Mouse (Mus musculus) limb, embryonic 12.5 days (tissue): ENCODE measurements at regions not wholly inside any gene's neighbourhood (a gene's known extent, or its start where the extent isn't known, plus 50 kb on each side); places are given as distances from the start of the nearest gene placed in this dataset.
A peak's percentile ranks its signal among the peaks of the same experiment; 100 is the strongest.

Source experiments
- ATAC-seq: fragments of 200-750 bp; cut with Nextera tagmentation; 2 replicates; pipeline ENCODE4 v1.8.0; 2017; ENCODE audit warnings: low read depth, moderate TSS enrichment; ENCODE audit not compliant: insufficient number of reproducible peaks, insufficient read depth, low FRiP score, low TSS enrichment
- H3K27ac ChIP-seq: fragments of 300-500 bp; sonication (generic); 2 replicates; pipeline ENCODE4 v1.5.1; 2016; ENCODE audit warnings: mild to moderate bottlenecking, moderate library complexity
- H3K27me3 ChIP-seq: fragments of 300-500 bp; sonication (generic); 2 replicates; pipeline ENCODE4 v1.6.1; 2016; ENCODE audit warnings: mild to moderate bottlenecking, moderate library complexity
- H3K36me3 ChIP-seq: fragments of 300-500 bp; sonication (generic); 2 replicates; pipeline ENCODE4 v1.6.1; 2016; ENCODE audit warnings: mild to moderate bottlenecking, moderate library complexity
- H3K4me1 ChIP-seq: fragments of 300-500 bp; sonication (generic); replicated peaks from 2 replicates; pipeline ENCODE4 v1.6.1; 2016
- H3K4me2 ChIP-seq: fragments of 300-500 bp; sonication (generic); 2 replicates; pipeline ENCODE4 v1.6.1; 2016; ENCODE audit warnings: mild to moderate bottlenecking, moderate library complexity
- H3K4me3 ChIP-seq: fragments of 300-500 bp; sonication (generic); replicated peaks from 2 replicates; pipeline ENCODE4 v1.5.1; 2016; ENCODE audit warnings: mild to moderate bottlenecking
- H3K9ac ChIP-seq: fragments of 300-500 bp; sonication (generic); replicated peaks from 2 replicates; pipeline ENCODE4 v1.6.1; 2016; ENCODE audit warnings: mild to moderate bottlenecking, moderate library complexity
- H3K9me3 ChIP-seq: fragments of 300-500 bp; sonication (generic); 2 replicates; pipeline ENCODE4 v1.6.1; 2016; ENCODE audit warnings: mild to moderate bottlenecking, moderate library complexity
- WGBS: fragments of 180-500 bp; shearing (Covaris S2); methylation state at CpG from one replicate; pipeline ENCODE4 v1.1.7; 2016; 5-methylcytosine and 5-hydroxymethylcytosine counted together

DNA sequence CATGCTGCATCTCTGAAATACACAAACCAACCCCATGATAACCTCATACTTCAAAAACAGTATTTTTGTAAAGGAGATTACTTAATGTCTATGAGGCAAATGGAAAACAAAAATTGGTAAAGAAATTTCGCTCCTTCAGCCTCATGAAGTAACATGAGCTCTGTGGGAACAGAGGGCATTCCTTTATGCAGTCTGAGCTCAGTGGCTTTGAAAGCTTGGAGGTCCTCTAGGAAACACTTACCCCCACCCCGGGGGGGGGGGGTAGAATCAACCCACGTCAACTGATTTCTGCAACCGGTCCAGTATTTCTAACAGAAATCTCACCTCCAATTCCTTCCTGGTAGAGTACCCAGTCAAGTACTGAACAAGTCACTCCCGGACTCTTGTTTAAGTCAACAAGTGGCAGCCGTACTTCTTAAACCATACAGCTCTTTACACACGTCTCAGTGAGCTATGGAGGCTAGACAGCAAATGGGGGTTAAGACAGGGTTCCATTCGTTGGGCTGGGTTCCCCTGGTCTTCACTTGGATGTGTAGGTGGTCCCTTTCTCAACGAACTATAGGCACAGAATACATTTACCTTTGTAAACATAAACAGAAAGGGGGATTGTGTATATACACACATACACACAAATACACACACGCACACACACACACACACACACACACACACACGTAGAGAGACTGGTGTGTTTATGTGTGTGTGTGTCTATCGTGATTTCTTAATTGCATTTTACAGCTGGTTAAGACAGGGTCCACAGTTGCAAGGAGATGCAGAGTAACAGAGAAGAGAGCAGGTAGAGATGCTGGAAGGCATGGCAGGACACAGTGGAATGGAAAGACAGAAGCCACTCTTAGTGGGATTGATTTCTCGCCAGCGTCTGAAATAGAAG, 63.6 kb upstream of the Otx2 start:
- 71% methylated on average over 14 of the region's 14 CpGs for WGBS
- no peaks in the 10 kb centered on the region for H3K27me3 ChIP-seq
- no peak overlapping the region for H3K27ac ChIP-seq
- no peak overlapping the region for H3K4me2 ChIP-seq
- no peaks in the 10 kb centered on the region for H3K36me3 ChIP-seq
- no peak overlapping the region for H3K9ac ChIP-seq
- no peak overlapping the region for H3K4me3 ChIP-seq
- no peaks in the 10 kb centered on the region for H3K9me3 ChIP-seq
- ATAC-seq: 0 out of 2 replicates have a peak, but pooled peaks have one; percentile 59
- H3K4me1 ChIP-seq: no peaks in the 10 kb centered on the region

DNA sequence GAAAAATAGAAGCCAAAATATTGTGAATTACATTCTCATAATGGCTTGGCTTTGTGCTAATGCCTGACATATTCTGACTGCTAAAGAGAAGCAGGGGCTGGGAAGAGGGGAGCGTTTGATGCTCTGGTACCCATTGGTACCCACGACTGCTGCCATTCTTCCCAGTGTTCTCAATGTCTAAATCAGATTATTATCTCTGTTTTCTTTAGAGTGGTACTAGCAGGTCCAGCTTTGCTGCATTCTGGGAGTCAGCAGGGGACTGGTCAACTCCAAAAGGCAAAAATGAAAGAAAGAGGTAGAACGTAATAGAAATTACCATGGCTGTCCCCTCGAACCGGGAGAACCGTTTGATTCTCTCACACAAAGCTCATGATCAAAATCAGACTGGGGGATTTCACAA, 62.6 kb upstream of the Otx2 start:
- 88% methylated on average over 6 of the region's 6 CpGs for WGBS
- H3K9me3 ChIP-seq: no peaks in the 10 kb centered on the region
- no peak for ATAC-seq

DNA sequence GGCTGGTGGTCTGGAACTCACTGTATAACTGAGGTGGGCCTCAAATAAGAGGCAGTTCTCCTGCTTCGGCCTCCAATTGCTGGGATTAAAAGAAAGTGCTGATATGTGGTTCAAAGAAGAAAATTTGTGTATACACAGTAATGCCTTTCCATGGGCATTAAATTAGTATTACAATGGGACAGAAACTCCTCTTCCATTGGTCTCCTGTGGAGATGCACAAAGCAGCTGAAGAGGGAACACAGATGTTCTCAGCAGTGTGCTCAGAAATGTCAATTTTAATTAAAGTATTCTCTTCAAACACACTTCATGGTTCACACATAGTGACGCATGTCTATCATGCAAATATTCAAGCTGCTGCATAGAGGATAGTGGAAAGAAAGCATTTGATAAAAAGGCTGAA, 56.4 kb upstream of the Otx2 start:
- no peak overlapping the region for H3K27ac ChIP-seq
- H3K4me1 ChIP-seq: no peaks in the 10 kb centered on the region
- no peak overlapping the region for H3K9ac ChIP-seq
- H3K9me3 ChIP-seq: no peaks in the 10 kb centered on the region
- ATAC-seq: no peak
- WGBS: 97% methylated on average over 2 of the region's 2 CpGs
- H3K4me2 ChIP-seq: no peak overlapping the region
- H3K36me3 ChIP-seq: no peaks in the 10 kb centered on the region
- no peaks in the 10 kb centered on the region for H3K27me3 ChIP-seq
- H3K4me3 ChIP-seq: no peak overlapping the region

More for the DNA sequence above, 62.6 kb upstream of the Otx2 start:
- no peak overlapping the region for H3K4me3 ChIP-seq
- no peak overlapping the region for H3K27ac ChIP-seq
- H3K27me3 ChIP-seq: no peaks in the 10 kb centered on the region
- no peaks in the 10 kb centered on the region for H3K36me3 ChIP-seq
- H3K9ac ChIP-seq: no peak overlapping the region
- no peaks in the 10 kb centered on the region for H3K4me1 ChIP-seq
- no peak overlapping the region for H3K4me2 ChIP-seq
